Mouse (Mus musculus) kidney, postnatal 4 days (tissue): ENCODE data around the gene Trafd1.

ENCODE experiments used
- DNase-seq, 2 experiments: peaks; one replicate each; pipeline ENCODE4 v3.0.0; 2021; ENCODE audit warnings: mixed read lengths in 2 of 2

Gene Trafd1

GRCm38 (mm10) chr5:121383857-121384756, 1.3 kb downstream of the Trafd1 start:
- no peak for DNase-seq

DNA sequence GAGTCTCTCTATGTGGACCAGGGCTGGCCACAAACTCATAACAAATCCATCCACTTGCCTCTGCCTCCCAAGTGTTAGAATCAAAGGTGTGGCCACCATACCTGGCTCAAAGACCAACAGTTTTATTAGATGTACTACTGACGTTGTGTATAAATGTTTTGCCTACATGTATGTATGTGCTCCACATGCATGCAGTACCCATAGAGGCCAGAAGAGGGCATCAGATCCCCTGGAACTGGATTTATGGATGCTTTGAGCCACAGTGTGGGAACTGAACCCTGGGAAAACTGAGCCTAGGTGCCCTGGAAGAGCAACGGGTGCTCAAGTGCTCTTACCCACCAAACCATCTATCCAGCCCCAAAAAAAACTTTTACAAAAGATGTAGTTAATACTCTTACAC, 4.7 kb downstream of the Trafd1 start:
- peak; percentile 25 to 30 for DNase-seq

GRCm38 (mm10) chr5:121378678-121379256, 6.7 kb downstream of the Trafd1 start:
- no peak for DNase-seq

DNA sequence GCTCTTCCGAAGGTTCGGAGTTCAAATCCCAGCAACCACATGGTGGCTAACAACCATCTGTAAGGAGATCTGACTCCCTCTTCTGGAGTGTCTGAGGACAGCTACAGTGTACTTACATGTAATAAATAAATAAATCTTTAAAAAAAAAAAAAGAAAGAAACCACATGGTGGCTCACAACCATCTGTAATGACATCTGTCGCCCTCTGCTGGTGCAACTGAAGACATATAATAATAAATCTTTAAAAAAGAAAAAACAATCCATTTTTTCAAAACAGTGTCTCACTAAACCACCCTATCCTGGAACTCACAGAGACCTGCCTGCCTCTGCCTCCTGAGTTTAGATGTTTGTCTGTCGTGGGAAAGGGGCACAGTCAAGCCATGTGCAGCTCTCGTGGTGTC, 8.5 kb downstream of the Trafd1 start:
- DNase-seq: peak; percentile 69 to 77

- no peak for DNase-seq
These were observed 10.6 kb downstream of the Trafd1 start for GRCm38 (mm10) chr5:121374790-121375189.

DNA sequence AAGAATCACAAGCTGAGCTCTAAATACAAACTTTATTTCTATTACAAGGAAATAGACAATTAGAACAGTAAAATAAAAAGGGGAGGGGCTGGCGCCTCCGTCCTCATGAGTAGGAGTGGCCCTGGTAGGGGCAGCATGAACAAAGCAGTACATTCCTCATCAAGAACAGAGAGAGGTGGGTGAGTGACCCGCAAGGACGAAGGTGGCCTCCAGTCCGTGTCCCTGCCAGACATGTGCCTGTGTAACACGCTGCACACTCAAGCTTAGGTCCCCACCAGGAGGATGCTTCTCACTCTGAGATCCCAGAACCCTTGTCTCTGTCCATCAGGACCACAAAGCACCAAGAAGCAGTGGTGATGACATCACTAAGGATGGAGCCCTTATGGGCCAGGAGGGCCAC, 13.7 kb downstream of the Trafd1 start:
- no peak for DNase-seq

- no peak for DNase-seq
These were observed 18.2 kb downstream of the Trafd1 start for GRCm38 (mm10) chr5:121367255-121367654.

DNA sequence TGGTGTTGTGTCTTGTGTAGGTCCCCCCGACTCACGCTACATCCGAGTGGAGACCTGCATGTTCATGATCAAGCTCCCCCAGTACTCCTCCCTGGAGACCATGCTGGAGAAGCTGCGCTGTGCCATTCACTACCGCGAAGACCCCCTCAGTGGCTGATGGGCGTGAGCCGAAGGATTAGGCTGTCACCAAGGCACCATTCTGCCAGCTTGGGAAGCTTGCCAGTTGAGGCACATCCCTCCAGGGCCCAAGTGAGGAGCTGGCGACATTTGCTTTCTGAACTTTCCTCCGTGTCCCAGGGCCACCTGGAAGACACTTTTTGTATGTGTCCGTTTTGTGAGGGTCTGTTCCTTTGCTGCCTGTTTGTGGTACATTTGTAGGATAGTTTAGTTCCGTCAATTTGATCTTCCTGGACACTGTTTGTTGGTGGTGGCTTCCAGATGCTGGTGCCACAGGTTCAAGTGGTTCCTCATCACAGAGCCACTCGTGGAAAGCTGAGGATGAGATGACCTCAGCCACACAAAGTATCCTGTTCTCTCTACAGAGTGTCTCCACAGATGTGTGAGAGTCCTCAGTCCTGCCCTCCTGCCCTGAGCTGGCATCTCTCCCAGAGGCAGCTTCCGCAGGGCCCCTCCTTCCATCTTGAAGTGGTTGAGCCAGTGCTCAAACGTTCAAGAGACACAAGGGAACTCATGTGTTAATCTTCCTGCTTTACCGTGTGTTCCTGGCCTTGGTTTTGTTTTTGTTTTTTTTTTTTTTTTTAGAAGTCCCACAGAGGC, 18.8 kb downstream of the Trafd1 start:
- DNase-seq: no peak

DNA sequence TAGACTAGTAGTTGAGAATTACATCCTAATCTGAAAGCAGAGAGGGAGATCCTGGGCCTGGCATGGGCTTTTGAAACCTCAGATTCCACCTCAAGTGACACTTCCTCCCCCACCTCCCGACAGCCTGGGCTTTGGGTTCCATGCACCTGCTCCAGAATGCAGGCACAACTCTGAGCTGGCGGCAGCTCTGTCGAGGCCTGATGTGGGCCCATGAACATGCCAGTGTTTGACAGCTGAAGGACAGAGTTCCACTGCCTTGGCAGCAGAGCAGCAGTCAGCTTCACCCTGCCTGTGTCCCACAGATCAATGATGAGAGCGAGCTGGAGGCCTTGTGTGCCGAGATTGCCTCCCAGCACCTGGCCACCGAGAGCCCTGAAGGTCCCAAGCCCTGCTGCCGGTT, 22.0 kb downstream of the Trafd1 start:
- no peak for DNase-seq

- no peak for DNase-seq
These were observed 23.7 kb downstream of the Trafd1 start for GRCm38 (mm10) chr5:121361696-121362095.

DNA sequence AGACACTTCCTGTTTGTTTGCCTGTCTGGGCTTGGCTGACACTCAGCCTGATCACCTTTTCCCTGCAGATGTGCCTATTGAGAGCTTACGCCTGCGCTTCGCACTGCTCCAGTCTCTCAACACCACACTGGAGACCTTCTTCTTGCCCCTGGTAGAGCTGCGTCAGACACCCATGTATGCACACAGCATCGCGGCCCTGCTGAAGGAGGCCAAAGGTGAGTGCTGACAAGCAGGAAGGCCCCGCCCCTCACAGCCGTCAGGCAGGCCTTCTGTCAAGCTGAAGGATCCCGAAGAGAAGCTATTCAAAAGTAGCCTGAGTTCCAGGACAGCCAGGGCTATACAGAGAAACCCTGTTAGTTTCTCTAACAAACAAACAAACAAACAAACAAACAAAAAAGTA, 26.2 kb downstream of the Trafd1 start:
- DNase-seq: peak in 1 of 2 experiments; percentile 14

DNA sequence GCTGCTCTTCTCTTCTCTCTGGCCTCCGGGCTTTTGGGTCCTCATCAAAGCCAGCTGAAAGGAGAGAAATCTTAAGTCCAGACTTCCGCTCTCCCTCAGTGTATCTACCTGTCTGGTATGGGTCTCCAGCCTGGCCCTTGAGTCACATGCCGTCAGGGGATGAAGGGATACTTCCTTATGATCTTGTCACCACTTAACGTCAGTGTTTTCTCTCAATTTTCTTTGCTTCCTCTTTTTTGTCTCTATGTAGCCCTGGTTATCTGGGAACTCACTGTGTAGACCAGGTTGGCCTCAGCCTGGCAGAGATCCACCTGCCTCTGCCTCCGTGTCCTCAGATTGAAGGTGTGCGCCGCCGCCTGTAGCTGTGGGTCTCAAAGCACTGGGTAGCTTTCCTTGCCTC, 41.4 kb downstream of the Trafd1 start:
- no peak for DNase-seq

- no peak for DNase-seq
These were observed 42.9 kb downstream of the Trafd1 start for GRCm38 (mm10) chr5:121342490-121342889.

DNA sequence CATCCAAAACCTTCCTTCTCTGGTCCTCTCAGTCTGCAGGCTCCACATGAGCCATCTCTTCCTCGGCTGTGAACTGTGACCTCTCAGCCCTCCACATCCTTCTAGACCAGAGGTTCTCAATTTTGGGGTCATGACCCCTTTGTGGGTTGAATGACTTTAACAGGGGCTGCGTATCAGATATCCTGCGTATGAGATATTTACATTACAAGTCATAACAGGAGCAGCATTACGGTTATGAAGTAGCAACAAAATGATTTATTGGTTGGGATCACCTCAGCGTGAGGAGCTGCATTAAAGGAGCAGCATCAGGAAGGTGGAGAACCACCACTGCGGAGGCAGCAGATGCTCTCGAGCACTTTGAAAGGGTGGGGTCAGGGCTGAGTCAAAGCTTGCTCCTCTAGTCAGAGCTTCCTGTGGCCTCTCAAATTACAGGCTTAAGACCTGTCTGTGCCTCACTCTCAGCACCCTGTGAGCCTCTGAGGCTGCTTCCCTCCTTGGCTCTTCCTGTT, 44.4 kb downstream of the Trafd1 start:
- no peak for DNase-seq

- DNase-seq: no peak
These were observed 45.8 kb downstream of the Trafd1 start for GRCm38 (mm10) chr5:121339507-121340230.

- DNase-seq: no peak
These were observed 48.7 kb downstream of the Trafd1 start for GRCm38 (mm10) chr5:121336776-121337175.

- DNase-seq: no peak
These were observed 49.4 kb downstream of the Trafd1 start for GRCm38 (mm10) chr5:121336009-121336408.

DNA sequence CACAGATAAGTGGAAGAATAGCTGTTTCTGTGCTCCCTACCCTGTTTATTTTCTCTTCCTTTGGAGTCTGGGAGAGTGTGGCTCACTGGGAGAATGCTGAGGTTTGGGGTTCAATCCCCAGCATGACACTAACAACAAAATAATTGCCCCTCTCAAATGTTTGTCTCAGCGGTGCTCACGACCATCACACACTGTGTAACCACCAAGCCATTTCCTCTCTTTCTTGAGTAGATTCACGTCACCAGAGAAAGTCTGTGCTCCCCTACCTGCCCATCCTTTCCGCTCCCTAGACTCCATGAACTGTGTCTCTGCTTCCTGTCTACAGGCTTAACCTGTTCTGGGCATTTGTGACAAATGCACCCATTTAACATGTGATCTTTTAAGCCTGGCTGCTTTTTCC, 50.0 kb downstream of the Trafd1 start:
- DNase-seq: no peak

- DNase-seq: no peak
These were observed 51.0 kb downstream of the Trafd1 start for GRCm38 (mm10) chr5:121334454-121334853.

- DNase-seq: no peak
These were observed 51.5 kb downstream of the Trafd1 start for GRCm38 (mm10) chr5:121333976-121334375.

- no peak for DNase-seq
These were observed 53.7 kb downstream of the Trafd1 start for GRCm38 (mm10) chr5:121331731-121332130.

DNA sequence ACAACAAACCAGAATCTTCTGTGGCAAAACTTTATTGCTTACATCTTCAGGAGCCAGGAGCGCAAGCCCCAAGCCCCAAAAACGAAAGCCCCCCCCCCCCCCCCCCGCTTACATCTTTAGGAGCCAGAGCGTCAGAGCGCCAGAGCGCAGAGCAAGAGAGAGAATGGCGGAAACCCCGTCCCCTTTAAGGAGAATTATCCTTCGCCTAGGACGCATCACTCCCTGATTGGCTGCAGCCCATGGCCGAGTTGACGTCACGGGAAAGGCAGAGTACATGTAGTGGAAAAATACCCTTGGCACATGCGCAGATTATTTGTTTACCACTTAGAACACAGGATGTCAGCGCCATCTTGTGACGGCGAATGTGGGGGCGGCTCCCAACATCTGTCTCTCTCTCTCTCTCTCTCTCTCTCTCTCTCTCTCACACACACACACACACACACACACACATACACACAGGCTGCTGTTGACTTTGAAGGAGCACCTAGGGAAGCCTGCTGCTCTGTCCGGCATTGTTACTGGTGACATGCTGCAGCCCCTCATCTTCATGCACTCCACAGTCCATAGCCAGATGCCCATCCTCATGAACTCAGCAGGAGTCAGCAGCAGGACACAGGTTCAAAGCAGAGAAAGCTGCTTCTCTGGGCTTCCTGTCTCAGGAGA, 55.1 kb downstream of the Trafd1 start:
- peak in 1 of 2 experiments; percentile 17 for DNase-seq
